Mouse (Mus musculus) right cerebral cortex, adult 18-20 months (tissue): ENCODE data around the gene Sf3b3.

Experiments used
- DNase-seq: peaks from one replicate; pipeline ENCODE4 v3.0.0; 2022; ENCODE audit warnings: mixed read lengths

The Sf3b3 gene

GRCm38 (mm10) chr8:110847171-110847549, 573 bp upstream of the Sf3b3 start:
- no peak for DNase-seq

- DNase-seq: no peak
These were observed 674 bp downstream of the Sf3b3 start for GRCm38 (mm10) chr8:110845821-110846404.

GRCm38 (mm10) chr8:110844941-110845340, 1.6 kb downstream of the Sf3b3 start:
- DNase-seq: no peak

GRCm38 (mm10) chr8:110843207-110843606, 3.4 kb downstream of the Sf3b3 start:
- DNase-seq: no peak

- no peak for DNase-seq
These were observed 4.5 kb downstream of the Sf3b3 start for GRCm38 (mm10) chr8:110842012-110842574.

GRCm38 (mm10) chr8:110831956-110832355, 14.6 kb downstream of the Sf3b3 start:
- DNase-seq: no peak

GRCm38 (mm10) chr8:110828511-110828910, 18.1 kb downstream of the Sf3b3 start:
- DNase-seq: no peak

GRCm38 (mm10) chr8:110824861-110825260, 21.7 kb downstream of the Sf3b3 start:
- DNase-seq: no peak

- DNase-seq: no peak
These were observed 24.6 kb downstream of the Sf3b3 start for GRCm38 (mm10) chr8:110821960-110822359.

GRCm38 (mm10) chr8:110820257-110820656, 26.3 kb downstream of the Sf3b3 start:
- DNase-seq: no peak

- DNase-seq: no peak
These were observed 28.0 kb downstream of the Sf3b3 start for GRCm38 (mm10) chr8:110818593-110818992.

- no peak for DNase-seq
These were observed 29.6 kb downstream of the Sf3b3 start for GRCm38 (mm10) chr8:110816990-110817389.

- DNase-seq: no peak
These were observed 31.3 kb downstream of the Sf3b3 start for GRCm38 (mm10) chr8:110815308-110815707.

GRCm38 (mm10) chr8:110813081-110813812, 33.3 kb downstream of the Sf3b3 start:
- no peak for DNase-seq

GRCm38 (mm10) chr8:110812349-110813080, 34.1 kb downstream of the Sf3b3 start:
- no peak for DNase-seq

- DNase-seq: no peak
These were observed 34.8 kb downstream of the Sf3b3 start for GRCm38 (mm10) chr8:110811793-110812192.

GRCm38 (mm10) chr8:110811116-110811515, 35.5 kb downstream of the Sf3b3 start:
- DNase-seq: no peak

GRCm38 (mm10) chr8:110810481-110811065, 36.0 kb downstream of the Sf3b3 start:
- no peak for DNase-seq

- DNase-seq: no peak
These were observed 36.8 kb downstream of the Sf3b3 start for GRCm38 (mm10) chr8:110809831-110810230.

GRCm38 (mm10) chr8:110808495-110809472, 37.8 kb downstream of the Sf3b3 start:
- peak; percentile 36 for DNase-seq

- DNase-seq: no peak
These were observed 40.4 kb downstream of the Sf3b3 start for GRCm38 (mm10) chr8:110806146-110806545.

- no peak for DNase-seq
These were observed 40.9 kb downstream of the Sf3b3 start, which contains the start of gene Il34 for GRCm38 (mm10) chr8:110805669-110806068. Gene Il34, minus strand, starts transcription at chr8:110805924.
